Mouse (Mus musculus): Measurements from ENCODE around the gene Olfr109. TPM values are rescaled to one million over a fixed set of nuclear protein-coding genes. Genes with fewer than 3 reads are reported as not detected.

Olfr109 gene
- not detected in 2 replicates for polyA plus RNA-seq (2015; fragmentation: Nextera tagmentation; extraction: Ambion mirVana)

- Histone ChIP-seq H3K27me3 (no peaks in the 10 kb centered on the region), H3K9me3 (no peaks in the 10 kb centered on the region), H3K27ac (replicated peaks) (no peak within 1 kb of the TSS), H3K4me2 (replicated peaks) (no peak within 1 kb of the TSS), H3K9ac (replicated peaks) (no peak within 1 kb of the TSS), H3K4me1 (no peaks in the 10 kb centered on the region), H3K4me3 (no peak within 1 kb of the TSS), H3K36me3 (no peaks in the 10 kb centered on the region)
- 92% methylated on average over 1 of the region's 1 CpGs for WGBS
- no peak for ATAC-seq (replicated peaks)
Observed at GRCm38 (mm10) chr17:37458616-37459015, at the start of gene Olfr109. Gene Olfr109, plus strand, starts transcription at chr17:37458916.

GRCm38 (mm10) chr17:37413380-37413779 lies 45.3 kb upstream of the Olfr109 start:
- no peaks in the 10 kb centered on the region for H3K4me1 ChIP-seq
- no peak for ATAC-seq (replicated peaks)
- H3K27me3 ChIP-seq, result no peaks in the 10 kb centered on the region
- no peak overlapping the region for H3K27ac ChIP-seq (replicated peaks)
- no peak overlapping the region for H3K4me2 ChIP-seq (replicated peaks)
- H3K9ac ChIP-seq (replicated peaks), result no peak overlapping the region
- no peaks in the 10 kb centered on the region for H3K9me3 ChIP-seq
- no peaks in the 10 kb centered on the region for H3K36me3 ChIP-seq
- no peak overlapping the region for H3K4me3 ChIP-seq

DNA sequence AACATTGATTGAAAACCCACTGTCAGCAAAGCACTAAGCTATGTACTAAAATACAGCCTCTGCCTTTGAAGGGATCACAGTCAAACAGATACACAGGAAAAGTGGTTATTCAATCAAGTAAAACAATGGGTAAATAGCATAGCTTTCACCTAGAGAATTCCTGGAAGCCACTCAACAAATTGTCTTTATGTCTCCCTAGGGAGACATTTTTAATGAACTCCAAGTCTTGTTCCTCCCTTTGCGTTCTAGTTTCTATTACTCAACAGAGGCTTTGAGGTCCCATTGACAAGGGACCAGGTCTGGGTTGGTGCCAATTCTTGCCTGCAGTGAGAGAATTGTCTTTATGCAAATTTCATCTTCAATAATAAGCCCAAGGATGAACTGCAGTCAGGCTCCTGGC lies 13.5 kb upstream of the Olfr109 start, which contains the start of gene Olfr108:
Gene Olfr108 (plus strand): TSS at position 301 of the 400 bp plus-strand sequence.
- Histone ChIP-seq H3K4me1 (no peaks in the 10 kb centered on the region), H3K4me2 (replicated peaks) (no peak within 1 kb of the TSS), H3K27ac (replicated peaks) (no peak within 1 kb of the TSS), H3K9ac (replicated peaks) (no peak within 1 kb of the TSS), H3K9me3 (no peaks in the 10 kb centered on the region), H3K36me3 (no peaks in the 10 kb centered on the region), H3K4me3 (no peak within 1 kb of the TSS), H3K27me3 (no peaks in the 10 kb centered on the region)
- no peak for ATAC-seq (replicated peaks)
- WGBS, result 60% methylated on average over 1 of the region's 1 CpGs

DNA sequence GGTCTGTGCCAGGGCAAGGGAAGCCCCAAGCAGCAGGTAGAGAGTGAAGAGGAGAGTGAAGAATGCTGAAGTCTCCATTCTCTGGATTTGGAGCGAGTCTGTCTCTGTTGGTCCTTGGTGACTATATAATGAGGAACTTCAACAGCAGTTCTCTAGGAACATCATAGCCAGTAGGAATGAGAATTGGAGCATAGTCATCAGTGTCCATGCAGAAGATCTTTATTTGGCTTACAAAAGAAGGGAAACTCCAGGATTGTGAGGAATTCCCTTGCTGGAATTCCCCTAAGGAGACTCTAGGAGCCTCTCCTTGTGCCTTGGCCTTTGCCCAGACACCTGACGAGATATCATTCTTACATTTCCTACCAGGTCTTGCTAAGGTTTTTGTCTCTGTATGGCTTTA lies 24.7 kb downstream of the Olfr109 start, which contains the start of gene H2-M2:
Gene H2-M2 (minus strand): TSS at position 101 of the 400 bp plus-strand sequence.
- no peak within 1 kb of the TSS for H3K4me3 ChIP-seq
- no peak for ATAC-seq (replicated peaks)
- no peaks in the 10 kb centered on the region for H3K4me1 ChIP-seq
- H3K27me3 ChIP-seq, result no peaks in the 10 kb centered on the region
- H3K36me3 ChIP-seq, result no peaks in the 10 kb centered on the region
- H3K4me2 ChIP-seq (replicated peaks), result no peak within 1 kb of the TSS
- H3K9me3 ChIP-seq, result no peaks in the 10 kb centered on the region
- WGBS, result 83% methylated on average over 2 of the region's 2 CpGs
- no peak within 1 kb of the TSS for H3K27ac ChIP-seq (replicated peaks)
- H3K9ac ChIP-seq (replicated peaks), result no peak within 1 kb of the TSS

GRCm38 (mm10) chr17:37491930-37492518 lies 33.3 kb downstream of the Olfr109 start, which contains the start of gene Olfr110:
Gene Olfr110, plus strand, starts transcription at chr17:37492468.
- 65% methylated on average over 1 of the region's 1 CpGs for WGBS
- H3K27ac ChIP-seq (replicated peaks), result no peak within 1 kb of the TSS
- H3K4me1 ChIP-seq, result no peaks in the 10 kb centered on the region
- H3K36me3 ChIP-seq, result no peaks in the 10 kb centered on the region
- no peak for ATAC-seq (replicated peaks)
- H3K9ac ChIP-seq (replicated peaks), result no peak within 1 kb of the TSS
- H3K4me2 ChIP-seq (replicated peaks), result no peak within 1 kb of the TSS
- H3K27me3 ChIP-seq, result no peaks in the 10 kb centered on the region
- no peak within 1 kb of the TSS for H3K4me3 ChIP-seq
- no peaks in the 10 kb centered on the region for H3K9me3 ChIP-seq

GRCm38 (mm10) chr17:37507730-37508129 lies 49.0 kb downstream of the Olfr109 start, which contains the start of gene Olfr111:
Gene Olfr111, plus strand, starts transcription at chr17:37508030.
- Histone ChIP-seq H3K27ac (replicated peaks) (no peak within 1 kb of the TSS), H3K36me3 (no peaks in the 10 kb centered on the region), H3K4me2 (replicated peaks) (no peak within 1 kb of the TSS), H3K9me3 (no peaks in the 10 kb centered on the region), H3K4me1 (no peaks in the 10 kb centered on the region), H3K4me3 (no peak within 1 kb of the TSS), H3K27me3 (no peaks in the 10 kb centered on the region), H3K9ac (replicated peaks) (no peak within 1 kb of the TSS)
- no peak for ATAC-seq (replicated peaks)
- 87% methylated on average over 4 of the region's 4 CpGs for WGBS

Other genes starting within 250 kb of the Olfr109 start
- gene Olfr95, start 245.8 kb upstream of the Olfr109 start, polyA plus RNA-seq (2015; fragmentation: Nextera tagmentation; extraction: Ambion mirVana), result not detected in 2 replicates
- not detected in 2 replicates for gene Olfr96, start 238.8 kb upstream of the Olfr109 start, polyA plus RNA-seq (2015; fragmentation: Nextera tagmentation; extraction: Ambion mirVana)
- not detected in 2 replicates for gene Olfr97, start 221.6 kb upstream of the Olfr109 start, polyA plus RNA-seq (2015; fragmentation: Nextera tagmentation; extraction: Ambion mirVana)
- gene Olfr98, start 195.2 kb upstream of the Olfr109 start, polyA plus RNA-seq (2015; fragmentation: Nextera tagmentation; extraction: Ambion mirVana), result not detected in 2 replicates
- gene H2-M3, start 188.7 kb upstream of the Olfr109 start, polyA plus RNA-seq (2015; fragmentation: Nextera tagmentation; extraction: Ambion mirVana), result 0.61 and 1.0 TPM in 2 replicates
- gene Olfr99, start 175.5 kb upstream of the Olfr109 start, polyA plus RNA-seq (2015; fragmentation: Nextera tagmentation; extraction: Ambion mirVana), result not detected in 2 replicates
- not detected in 2 replicates for gene Olfr101, start 154.6 kb upstream of the Olfr109 start, polyA plus RNA-seq (2015; fragmentation: Nextera tagmentation; extraction: Ambion mirVana)
- gene Olfr102, start 141.9 kb upstream of the Olfr109 start, polyA plus RNA-seq (2015; fragmentation: Nextera tagmentation; extraction: Ambion mirVana), result not detected in 2 replicates
- gene Olfr103, start 119.2 kb upstream of the Olfr109 start, polyA plus RNA-seq (2015; fragmentation: Nextera tagmentation; extraction: Ambion mirVana), result not detected in 2 replicates
- not detected in 2 replicates for gene Olfr104-ps, start 99.3 kb upstream of the Olfr109 start, polyA plus RNA-seq (2015; fragmentation: Nextera tagmentation; extraction: Ambion mirVana)
- gene Olfr105-ps, start 79.9 kb upstream of the Olfr109 start, polyA plus RNA-seq (2015; fragmentation: Nextera tagmentation; extraction: Ambion mirVana), result not detected in 2 replicates
- gene Olfr106-ps, start 68.5 kb upstream of the Olfr109 start, polyA plus RNA-seq (2015; fragmentation: Nextera tagmentation; extraction: Ambion mirVana), result not detected in 2 replicates
- not detected in 2 replicates for gene Olfr107, start 59.7 kb upstream of the Olfr109 start, polyA plus RNA-seq (2015; fragmentation: Nextera tagmentation; extraction: Ambion mirVana)
- not detected in 2 replicates for gene Olfr108, start 13.4 kb upstream of the Olfr109 start, polyA plus RNA-seq (2015; fragmentation: Nextera tagmentation; extraction: Ambion mirVana)
- not detected in 2 replicates for gene H2-M2, start 24.6 kb downstream of the Olfr109 start, polyA plus RNA-seq (2015; fragmentation: Nextera tagmentation; extraction: Ambion mirVana)
- gene Olfr110, start 33.6 kb downstream of the Olfr109 start, polyA plus RNA-seq (2015; fragmentation: Nextera tagmentation; extraction: Ambion mirVana), result not detected in 2 replicates
- gene Olfr111, start 49.1 kb downstream of the Olfr109 start, polyA plus RNA-seq (2015; fragmentation: Nextera tagmentation; extraction: Ambion mirVana), result not detected in 2 replicates
- not detected in 2 replicates for gene Olfr112, start 110.5 kb downstream of the Olfr109 start, polyA plus RNA-seq (2015; fragmentation: Nextera tagmentation; extraction: Ambion mirVana)
- not detected in 2 replicates for gene Olfr113, start 118.7 kb downstream of the Olfr109 start, polyA plus RNA-seq (2015; fragmentation: Nextera tagmentation; extraction: Ambion mirVana)
- not detected in 2 replicates for gene Olfr114, start 133.8 kb downstream of the Olfr109 start, polyA plus RNA-seq (2015; fragmentation: Nextera tagmentation; extraction: Ambion mirVana)
- not detected in 2 replicates for gene Olfr115, start 168.2 kb downstream of the Olfr109 start, polyA plus RNA-seq (2015; fragmentation: Nextera tagmentation; extraction: Ambion mirVana)
- not detected in 2 replicates for gene Olfr116, start 168.3 kb downstream of the Olfr109 start, polyA plus RNA-seq (2015; fragmentation: Nextera tagmentation; extraction: Ambion mirVana)
- not detected in 2 replicates for gene Olfr117, start 204.9 kb downstream of the Olfr109 start, polyA plus RNA-seq (2015; fragmentation: Nextera tagmentation; extraction: Ambion mirVana)
- not detected in 2 replicates for gene Olfr118, start 208.1 kb downstream of the Olfr109 start, polyA plus RNA-seq (2015; fragmentation: Nextera tagmentation; extraction: Ambion mirVana)
- not detected in 2 replicates for gene Olfr119, start 237.6 kb downstream of the Olfr109 start, polyA plus RNA-seq (2015; fragmentation: Nextera tagmentation; extraction: Ambion mirVana)

Data from forebrain, embryonic 15.5 days (tissue).